Mouse (Mus musculus): ENCODE data around the gene Bglap2. TPM values are rescaled to one million over a fixed set of nuclear protein-coding genes. Genes with fewer than 3 reads are reported as not detected.
"Not testable (repeated sequence)": the region's sequence is repeated elsewhere in the genome, so short reads cannot be mapped to it uniquely, and the experiment has no call there.

Gene Bglap2
- polyA plus RNA-seq, 1 experiment from 2014 or later = 20.1 TPM

GRCm38 (mm10) chr3:88381389-88382315 lies 3.2 kb upstream of the Bglap2 start:
- not testable (repeated sequence) for H3K36me3 ChIP-seq (ENCODE audit: control insufficient read depth, insufficient read depth, low read length); H3K9me3 ChIP-seq (ENCODE audit: control insufficient read depth, low read length); H3K27ac ChIP-seq (replicated peaks); H3K27me3 ChIP-seq (ENCODE audit: control insufficient read depth, insufficient read depth, low read length); H3K9ac ChIP-seq (ENCODE audit: low read length); H3K4me3 ChIP-seq (ENCODE audit: low read depth, low read length); H3K4me1 ChIP-seq (replicated peaks; ENCODE audit: control insufficient read depth, insufficient read depth)
- peak; percentile 74 for DNase-seq (ENCODE audit: low spot score)
- 11% methylated on average over 16 of the region's 22 CpGs for WGBS
- peak; percentile 80 for ATAC-seq (ENCODE audit: low FRiP score, low TSS enrichment)
- H3K4me2 ChIP-seq (replicated peaks; ENCODE audit: low read depth) = peak overlapping the region; percentile 49

DNA sequence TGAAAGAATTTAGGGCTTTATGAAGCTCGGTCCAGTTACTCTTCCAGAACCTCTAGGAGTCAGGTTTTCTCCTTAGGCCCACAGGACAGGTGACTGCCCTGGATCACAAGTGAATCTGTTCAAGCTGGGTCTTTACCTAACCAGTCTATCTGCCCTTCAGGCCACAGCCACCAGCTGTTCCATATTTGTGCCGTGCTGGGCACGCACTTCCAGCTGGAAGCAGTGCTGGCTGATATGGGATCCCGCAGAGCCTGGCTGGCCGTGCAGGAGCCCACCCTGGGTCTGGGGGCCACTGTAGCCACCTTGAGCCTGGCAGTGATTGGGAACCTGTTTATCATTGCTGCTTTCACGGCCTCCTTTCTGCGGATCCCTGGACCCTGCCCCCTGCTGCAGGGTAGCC lies 1.9 kb downstream of the Bglap2 start:
- H3K4me1 ChIP-seq (replicated peaks; ENCODE audit: control insufficient read depth, insufficient read depth); H3K4me3 ChIP-seq (ENCODE audit: low read depth, low read length); H3K27ac ChIP-seq (replicated peaks); H3K9ac ChIP-seq (ENCODE audit: low read length); H3K27me3 ChIP-seq (ENCODE audit: control insufficient read depth, insufficient read depth, low read length); H3K9me3 ChIP-seq (ENCODE audit: control insufficient read depth, low read length); H3K36me3 ChIP-seq (ENCODE audit: control insufficient read depth, insufficient read depth, low read length): not testable (repeated sequence)
- 6% methylated on average over 5 of the region's 7 CpGs for WGBS
- peak; percentile 13 for DNase-seq (ENCODE audit: low spot score)
- ATAC-seq (ENCODE audit: low FRiP score, low TSS enrichment) = peak; percentile 35; the same call in 1 of the 2 replicates
- H3K4me2 ChIP-seq (replicated peaks; ENCODE audit: low read depth) = peak overlapping the region; percentile 21; the same call in 1 of the 2 replicates

GRCm38 (mm10) chr3:88375750-88376626 lies 2.5 kb downstream of the Bglap2 start:
- H3K4me1 ChIP-seq (replicated peaks; ENCODE audit: control insufficient read depth, insufficient read depth); H3K36me3 ChIP-seq (ENCODE audit: control insufficient read depth, insufficient read depth, low read length); H3K9ac ChIP-seq (ENCODE audit: low read length); H3K27ac ChIP-seq (replicated peaks); H3K4me3 ChIP-seq (ENCODE audit: low read depth, low read length); H3K9me3 ChIP-seq (ENCODE audit: control insufficient read depth, low read length); H3K27me3 ChIP-seq (ENCODE audit: control insufficient read depth, insufficient read depth, low read length): not testable (repeated sequence)
- 9% methylated on average over 16 of the region's 19 CpGs for WGBS
- DNase-seq (ENCODE audit: low spot score) (peak; percentile 81), ATAC-seq (ENCODE audit: low FRiP score, low TSS enrichment) (peak; percentile 93)
- H3K4me2 ChIP-seq (replicated peaks; ENCODE audit: low read depth) = peak overlapping the region; percentile 21

- not testable (repeated sequence) for H3K9ac ChIP-seq (ENCODE audit: low read length); H3K4me3 ChIP-seq (ENCODE audit: low read depth, low read length); H3K36me3 ChIP-seq (ENCODE audit: control insufficient read depth, insufficient read depth, low read length); H3K9me3 ChIP-seq (ENCODE audit: control insufficient read depth, low read length); H3K4me1 ChIP-seq (replicated peaks; ENCODE audit: control insufficient read depth, insufficient read depth); H3K27me3 ChIP-seq (ENCODE audit: control insufficient read depth, insufficient read depth, low read length); DNase-seq (ENCODE audit: low spot score); H3K4me2 ChIP-seq (replicated peaks; ENCODE audit: low read depth); H3K27ac ChIP-seq (replicated peaks); ATAC-seq (ENCODE audit: low FRiP score, low TSS enrichment)
- 89% methylated on average over 9 of the region's 9 CpGs for WGBS
Observed at GRCm38 (mm10) chr3:88372643-88373042, 5.9 kb downstream of the Bglap2 start, which contains the start of gene Bglap3. Bglap3 (minus strand) TSS chr3:88372743.

DNA sequence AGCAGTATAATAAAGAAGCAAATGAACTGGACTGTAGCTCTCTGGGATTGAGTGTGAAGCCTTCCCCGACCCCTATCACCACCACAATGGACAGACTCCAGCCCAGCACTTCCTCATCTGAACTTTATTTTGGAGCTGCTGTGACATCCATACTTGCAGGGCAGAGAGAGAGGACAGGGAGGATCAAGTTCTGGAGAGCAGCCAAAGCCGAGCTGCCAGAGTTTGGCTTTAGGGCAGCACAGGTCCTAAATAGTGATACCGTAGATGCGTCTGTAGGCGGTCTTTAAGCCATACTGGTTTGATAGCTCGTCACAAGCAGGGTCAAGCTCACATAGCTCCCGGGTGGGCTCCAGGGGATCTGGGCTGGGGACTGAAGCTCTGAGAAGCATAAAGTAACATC lies 10.0 kb downstream of the Bglap2 start:
- 86% methylated on average over 7 of the region's 7 CpGs for WGBS
- not testable (repeated sequence) for ATAC-seq (ENCODE audit: low FRiP score, low TSS enrichment); H3K4me2 ChIP-seq (replicated peaks; ENCODE audit: low read depth)

GRCm38 (mm10) chr3:88367517-88367916 lies 11.0 kb downstream of the Bglap2 start:
- H3K27ac ChIP-seq (replicated peaks); H3K36me3 ChIP-seq (ENCODE audit: control insufficient read depth, insufficient read depth, low read length); H3K4me3 ChIP-seq (ENCODE audit: low read depth, low read length); H3K4me1 ChIP-seq (replicated peaks; ENCODE audit: control insufficient read depth, insufficient read depth); H3K9me3 ChIP-seq (ENCODE audit: control insufficient read depth, low read length); DNase-seq (ENCODE audit: low spot score); H3K9ac ChIP-seq (ENCODE audit: low read length); ATAC-seq (ENCODE audit: low FRiP score, low TSS enrichment); H3K27me3 ChIP-seq (ENCODE audit: control insufficient read depth, insufficient read depth, low read length); H3K4me2 ChIP-seq (replicated peaks; ENCODE audit: low read depth): not testable (repeated sequence)
- WGBS = 42% methylated on average over 3 of the region's 7 CpGs

More for the DNA sequence above, 10.0 kb downstream of the Bglap2 start:
- not testable (repeated sequence) for H3K4me1 ChIP-seq (replicated peaks; ENCODE audit: control insufficient read depth, insufficient read depth); H3K9ac ChIP-seq (ENCODE audit: low read length); DNase-seq (ENCODE audit: low spot score); H3K27me3 ChIP-seq (ENCODE audit: control insufficient read depth, insufficient read depth, low read length); H3K4me3 ChIP-seq (ENCODE audit: low read depth, low read length); H3K27ac ChIP-seq (replicated peaks); H3K9me3 ChIP-seq (ENCODE audit: control insufficient read depth, low read length); H3K36me3 ChIP-seq (ENCODE audit: control insufficient read depth, insufficient read depth, low read length)

DNA sequence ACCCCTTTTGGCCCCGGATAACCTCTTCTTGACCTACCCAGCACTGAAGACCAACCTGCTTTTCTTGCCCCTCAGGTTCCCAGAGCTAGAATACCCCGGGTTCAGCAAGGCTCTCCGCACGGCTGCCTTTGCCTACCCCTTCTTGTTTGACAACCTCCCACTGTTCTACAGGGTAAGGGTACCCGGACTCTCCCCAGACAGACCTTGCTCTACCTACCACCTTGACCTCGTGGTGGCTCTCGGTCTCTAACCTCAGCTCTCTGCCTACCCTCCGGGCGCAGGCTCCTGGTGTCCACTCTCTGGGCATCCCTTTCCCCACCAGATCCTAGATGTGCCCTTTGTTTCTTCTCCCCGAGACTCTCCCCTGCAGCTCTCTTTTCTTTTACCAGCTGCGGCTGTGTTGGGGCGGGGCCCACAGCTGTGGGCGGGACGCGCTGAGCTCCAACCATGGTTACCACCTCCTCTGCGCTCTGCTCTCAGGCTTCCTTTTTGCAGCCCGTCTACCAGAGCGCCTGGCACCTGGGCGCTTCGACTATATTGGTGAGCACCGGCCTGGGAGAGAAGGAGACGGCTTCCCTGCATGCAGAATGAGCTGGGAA lies 11.6 kb downstream of the Bglap2 start:
- not testable (repeated sequence) for H3K36me3 ChIP-seq (ENCODE audit: control insufficient read depth, insufficient read depth, low read length); H3K9ac ChIP-seq (ENCODE audit: low read length); H3K4me3 ChIP-seq (ENCODE audit: low read depth, low read length); H3K27ac ChIP-seq (replicated peaks); H3K4me1 ChIP-seq (replicated peaks; ENCODE audit: control insufficient read depth, insufficient read depth); H3K27me3 ChIP-seq (ENCODE audit: control insufficient read depth, insufficient read depth, low read length); H3K9me3 ChIP-seq (ENCODE audit: control insufficient read depth, low read length); H3K4me2 ChIP-seq (replicated peaks; ENCODE audit: low read depth)
- ATAC-seq (ENCODE audit: low FRiP score, low TSS enrichment) = peak; percentile 70
- peak; percentile 64 for DNase-seq (ENCODE audit: low spot score)
- 4% methylated on average over 16 of the region's 22 CpGs for WGBS
